Mouse (Mus musculus) embryonic facial prominence, embryonic 11.5 days (tissue): ENCODE measurements around the gene Gps2. TPM values are rescaled to one million over a fixed set of nuclear protein-coding genes. Genes with fewer than 3 reads are reported as not detected.
"Not testable (repeated sequence)": the region's sequence is repeated elsewhere in the genome, so short reads cannot be mapped to it uniquely, and the experiment has no call there.

Experiments used
- ATAC-seq: fragments of 200-750 bp; cut with Nextera tagmentation; replicated peaks from 2 replicates; pipeline ENCODE4 v1.8.0; 2017; ENCODE audit warnings: low read depth; ENCODE audit not compliant: insufficient number of reproducible peaks, low FRiP score, low TSS enrichment
- DNase-seq: peaks from one replicate; pipeline ENCODE4 v3.0.0-alpha.2; 2015; ENCODE audit warnings: low spot score
- H3K27ac ChIP-seq: fragments of 300-500 bp; sonication (generic); replicated peaks from 2 replicates; pipeline ENCODE4 v1.5.1; 2014; ENCODE audit warnings: mild to moderate bottlenecking, low read depth, low read length, control low read depth
- H3K27me3 ChIP-seq: fragments of 300-500 bp; sonication (generic); 2 replicates; pipeline ENCODE4 v1.6.1; 2014; ENCODE audit warnings: mild to moderate bottlenecking, low read length, moderate library complexity, mixed read lengths; ENCODE audit not compliant: control insufficient read depth, insufficient read depth
- H3K36me3 ChIP-seq: fragments of 300-500 bp; sonication (generic); replicated peaks from 2 replicates; pipeline ENCODE4 v1.6.1; 2014; ENCODE audit warnings: low read depth, mild to moderate bottlenecking, low read length, moderate library complexity, mixed read lengths; ENCODE audit not compliant: control insufficient read depth, insufficient read depth
- H3K4me1 ChIP-seq: fragments of 300-500 bp; sonication (generic); 2 replicates; pipeline ENCODE4 v1.6.1; 2014; ENCODE audit warnings: low read length, mixed read lengths; ENCODE audit not compliant: control insufficient read depth, insufficient read depth
- H3K4me2 ChIP-seq: fragments of 300-500 bp; sonication (generic); 2 replicates; pipeline ENCODE4 v1.6.1; 2014; ENCODE audit warnings: low read depth, mild to moderate bottlenecking, control low read depth, low read length, moderate library complexity
- H3K4me3 ChIP-seq: fragments of 300-500 bp; sonication (generic); 2 replicates; pipeline ENCODE4 v1.5.1; 2014; ENCODE audit warnings: low read depth, low read length, control low read depth
- H3K9ac ChIP-seq: fragments of 300-500 bp; sonication (generic); replicated peaks from 2 replicates; pipeline ENCODE4 v1.6.1; 2014; ENCODE audit warnings: mild to moderate bottlenecking, control low read depth, low read length
- H3K9me3 ChIP-seq: fragments of 300-500 bp; sonication (generic); replicated peaks from 2 replicates; pipeline ENCODE4 v1.6.1; 2016; ENCODE audit warnings: mild to moderate bottlenecking, low read length, inconsistent platforms, mixed read lengths; ENCODE audit not compliant: control insufficient read depth
- WGBS: fragments of 180-500 bp; shearing (Covaris S2); extraction: QIAGEN DNeasy Blood & Tissue Kit; methylation state at CpG from one replicate; pipeline ENCODE4 v1.1.7; 2014; 5-methylcytosine and 5-hydroxymethylcytosine counted together
- polyA plus RNA-seq: library from polyadenylated mRNA; unstranded; fragments of >200 nt; fragmentation: Nextera tagmentation; extraction: Ambion mirVana; gene quantifications from 2 replicates; pipeline ENCODE4 v1.2.1, GENCODE M21; 2014

Gps2 gene
- polyA plus RNA-seq, 1 experiment from 2014 or later, result 76.2 TPM

DNA sequence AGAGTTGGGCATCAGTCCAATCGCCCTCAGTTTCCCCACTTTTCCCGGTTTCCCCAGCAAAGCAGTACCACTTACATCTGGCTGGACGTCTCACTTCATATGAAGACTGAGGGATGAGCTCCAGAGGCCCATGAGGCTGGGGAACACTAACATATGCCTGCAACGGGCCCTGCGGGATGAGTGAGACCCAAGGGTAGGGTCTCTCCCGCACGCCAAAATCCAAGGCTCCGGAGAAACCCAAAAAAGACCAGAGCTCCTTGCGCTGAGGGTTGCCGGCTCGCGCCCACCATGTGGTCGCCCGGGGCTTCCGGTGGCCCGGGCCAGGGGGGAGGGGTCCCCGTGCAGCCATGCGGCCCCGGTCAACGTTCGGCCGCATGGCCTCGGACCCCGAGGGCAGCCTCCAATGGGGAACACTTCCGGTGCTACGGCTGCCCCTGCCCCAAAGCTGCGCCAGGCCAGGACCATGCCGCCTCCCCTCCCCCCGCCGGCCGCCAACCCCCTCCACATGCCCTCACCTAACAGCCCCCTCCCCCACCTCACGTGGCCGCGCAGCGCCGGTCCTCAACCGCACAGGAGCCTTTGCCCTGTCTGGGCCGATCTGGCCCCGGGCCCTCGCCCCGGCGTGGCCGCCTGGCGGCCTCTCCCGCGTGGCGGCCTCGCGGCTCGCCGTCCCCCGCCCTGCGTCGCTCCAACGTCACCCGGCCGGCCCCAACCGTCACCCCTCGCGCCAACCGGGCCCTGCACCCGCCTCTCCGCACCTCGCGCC is 6.8 kb downstream of the Gps2 start:
- WGBS, result under 1% methylated on average over 52 of the region's 65 CpGs
- Histone ChIP-seq H3K4me2 (peak overlapping the region; percentile 82), H3K9me3 (no peaks in the 10 kb centered on the region), H3K27me3 (no peaks in the 10 kb centered on the region), H3K36me3 (peaks cover 16% of the 10 kb centered on the region), H3K4me1 (peaks cover 8% of the 10 kb centered on the region; the same call in 1 of the 2 replicates), H3K9ac (peak overlapping the region; percentile 96), H3K27ac (peak overlapping the region; percentile 89), H3K4me3 (peak overlapping the region; percentile 97)
- ATAC-seq, result peak; percentile 6
- DNase-seq, result peak; percentile 55

GRCm38 (mm10) chr11:69921114-69922011 is 7.7 kb downstream of the Gps2 start, which contains the start of gene Eif5a:
Gene Eif5a (minus strand): TSS chr11:69921958.
- peak; percentile 95 for ATAC-seq
- under 1% methylated on average over 77 of the region's 78 CpGs for WGBS
- peaks cover 10% of the 10 kb centered on the region for H3K36me3 ChIP-seq
- DNase-seq, result peak; percentile 100
- no peaks in the 10 kb centered on the region for H3K9me3 ChIP-seq
- H3K4me1 ChIP-seq, result peaks cover 5% of the 10 kb centered on the region; the same call in 1 of the 2 replicates
- peak within 1 kb of the TSS; percentile 97 for H3K4me3 ChIP-seq
- peak within 1 kb of the TSS; percentile 94 for H3K27ac ChIP-seq
- H3K27me3 ChIP-seq, result no peaks in the 10 kb centered on the region
- H3K9ac ChIP-seq, result peak within 1 kb of the TSS; percentile 96
- peak within 1 kb of the TSS; percentile 82 for H3K4me2 ChIP-seq

DNA sequence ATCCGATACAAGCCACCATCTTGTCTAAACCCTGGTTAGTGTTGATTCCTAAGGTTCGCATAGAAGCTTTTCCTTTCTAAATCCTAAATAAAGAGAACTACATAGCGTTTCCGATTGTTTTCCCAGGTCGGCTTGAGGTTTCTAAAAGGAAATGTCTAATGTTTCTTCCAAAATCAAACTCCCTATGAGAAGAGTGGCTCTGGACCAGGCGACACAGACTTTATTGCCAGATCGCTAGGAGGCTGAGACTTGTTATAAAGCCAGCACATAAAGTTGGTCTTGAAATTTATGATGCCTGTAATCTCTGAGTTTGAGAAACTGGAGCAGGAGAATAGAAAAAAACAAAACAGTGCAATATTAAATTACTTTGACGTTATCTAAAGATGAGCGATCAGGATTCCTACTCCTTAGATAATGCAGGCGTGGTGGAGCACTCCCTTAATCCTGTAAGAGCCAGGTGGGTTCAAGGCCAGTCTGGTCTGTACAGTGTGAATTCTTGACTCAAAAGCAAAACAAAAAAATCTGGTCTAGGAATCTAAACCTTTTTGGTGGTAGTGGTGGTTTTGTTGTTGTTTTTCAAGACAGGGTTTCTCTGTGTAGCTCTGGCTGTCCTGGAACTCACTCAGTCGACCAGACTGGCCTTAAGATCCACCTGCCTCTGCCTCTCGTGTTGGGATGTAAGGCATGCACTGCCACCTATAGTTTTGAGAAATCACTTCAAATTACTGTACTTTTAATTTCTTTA is 8.5 kb downstream of the Gps2 start:
- Histone ChIP-seq H3K9me3 (no peaks in the 10 kb centered on the region), H3K27ac (peak overlapping the region; percentile 94), H3K27me3 (no peaks in the 10 kb centered on the region), H3K4me3 (peak overlapping the region; percentile 97), H3K4me2 (peak overlapping the region; percentile 61), H3K9ac (peak overlapping the region; percentile 77), H3K36me3 (peaks cover 8% of the 10 kb centered on the region), H3K4me1 (peaks cover 5% of the 10 kb centered on the region; the same call in 1 of the 2 replicates)
- ATAC-seq (no peak), DNase-seq (peak; percentile 20)
- 4% methylated on average over 12 of the region's 12 CpGs for WGBS

DNA sequence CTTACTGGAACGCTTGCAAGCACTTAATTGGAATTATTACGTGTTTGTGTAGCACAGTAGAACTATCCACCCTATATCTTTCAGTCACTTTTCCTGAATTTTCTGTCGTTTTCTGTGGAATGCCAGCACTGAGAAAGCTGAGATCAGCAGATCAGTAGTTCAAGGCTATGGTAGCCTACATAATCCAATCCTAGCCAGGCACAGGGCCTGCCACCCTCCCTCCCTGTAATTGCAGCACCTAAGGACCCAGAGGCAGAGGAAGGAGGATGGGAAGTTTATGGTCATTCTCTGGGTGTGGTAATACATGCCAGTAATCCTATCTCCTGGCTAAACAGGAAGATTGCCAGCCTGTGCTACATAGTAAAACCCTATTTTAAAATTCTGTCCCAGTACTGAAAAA is 9.1 kb downstream of the Gps2 start:
- DNase-seq (no peak), ATAC-seq (no peak)
- Histone ChIP-seq H3K4me1 (peaks cover 5% of the 10 kb centered on the region; the same call in 1 of the 2 replicates), H3K27ac (no peak overlapping the region), H3K9ac (no peak overlapping the region), H3K9me3 (no peaks in the 10 kb centered on the region), H3K27me3 (no peaks in the 10 kb centered on the region), H3K4me2 (no peak overlapping the region), H3K4me3 (no peak overlapping the region), H3K36me3 (peaks cover 2% of the 10 kb centered on the region; the same call in 1 of the 2 replicates)
- WGBS, result 60% methylated on average over 3 of the region's 3 CpGs

DNA sequence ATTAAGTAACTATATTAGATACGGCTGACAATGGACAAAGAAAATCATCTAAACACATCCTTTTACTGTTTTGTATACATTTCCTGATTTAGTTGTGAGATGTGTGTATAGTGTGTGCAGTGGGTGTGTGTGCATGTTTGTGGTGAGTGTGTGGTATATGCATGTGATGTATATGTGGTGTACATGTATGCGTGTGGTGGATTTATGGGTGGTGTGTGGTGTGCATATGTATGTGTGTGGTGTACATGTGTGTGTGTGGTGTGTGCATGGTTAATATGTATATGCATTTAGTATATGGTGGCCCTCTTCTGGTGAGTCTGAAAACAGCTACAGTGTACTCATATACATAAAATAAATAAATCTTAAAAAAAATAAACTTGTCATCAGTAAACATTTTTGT is 13.8 kb downstream of the Gps2 start:
- DNase-seq (no peak), ATAC-seq (no peak)
- Histone ChIP-seq H3K27ac (no peak overlapping the region), H3K27me3 (no peaks in the 10 kb centered on the region), H3K9ac (no peak overlapping the region), H3K4me2 (no peak overlapping the region), H3K4me3 (no peak overlapping the region), H3K9me3 (no peaks in the 10 kb centered on the region), H3K36me3 (no peaks in the 10 kb centered on the region), H3K4me1 (no peaks in the 10 kb centered on the region)
- WGBS, result 97% methylated on average over 2 of the region's 2 CpGs

GRCm38 (mm10) chr11:69929712-69930111 is 16.0 kb downstream of the Gps2 start:
- Histone ChIP-seq H3K36me3 (no peaks in the 10 kb centered on the region), H3K9ac (no peak overlapping the region), H3K4me1 (no peaks in the 10 kb centered on the region), H3K27ac (no peak overlapping the region), H3K4me2 (no peak overlapping the region), H3K9me3 (no peaks in the 10 kb centered on the region), H3K27me3 (no peaks in the 10 kb centered on the region), H3K4me3 (no peak overlapping the region)
- DNase-seq (no peak), ATAC-seq (no peak)
- 96% methylated on average over 4 of the region's 4 CpGs for WGBS

DNA sequence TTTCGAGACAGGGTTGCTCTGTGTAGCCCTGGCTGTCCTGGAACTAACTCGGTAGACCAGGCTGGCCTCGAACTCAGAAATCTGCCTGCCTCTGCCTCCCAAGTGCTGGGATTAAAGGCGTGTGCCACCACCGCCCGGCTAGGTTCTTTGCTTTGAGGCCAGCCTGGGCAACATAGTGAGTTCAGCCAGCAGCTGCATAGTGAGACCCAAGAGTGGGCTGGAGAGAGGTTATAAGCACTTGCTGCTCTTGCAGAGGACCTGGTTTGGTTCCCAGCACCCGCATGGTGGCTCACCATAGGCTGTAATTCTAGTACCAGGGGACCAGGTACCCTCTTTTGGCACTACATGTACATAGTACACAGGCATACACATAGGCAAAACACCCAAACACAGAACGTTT is 16.5 kb downstream of the Gps2 start:
- not testable (repeated sequence) for H3K9me3 ChIP-seq, H3K4me1 ChIP-seq, H3K4me3 ChIP-seq, H3K27ac ChIP-seq, H3K9ac ChIP-seq, H3K36me3 ChIP-seq, H3K27me3 ChIP-seq, ATAC-seq, H3K4me2 ChIP-seq, DNase-seq
- 88% methylated on average over 8 of the region's 8 CpGs for WGBS
